Mouse (Mus musculus) left cerebral cortex, adult 18-20 months (tissue): ENCODE data around the gene Fkbp3. TPM values are rescaled to one million over a fixed set of nuclear protein-coding genes. Genes with fewer than 3 reads are reported as not detected.

Experiments
- DNase-seq, 2 experiments: peaks; one replicate each; pipeline ENCODE4 v3.0.0; 2021 to 2022; ENCODE audit warnings: low spot score in 2 of 2, mixed read lengths in 1 of 2
- total RNA-seq, 2 experiments: library from RNA; stranded (reverse); gene quantifications; 2 replicates each; pipeline ENCODE4 v1.2.3; 2021

Gene Fkbp3
- total RNA-seq, 2 experiments from 2014 or later: 173 to 174 TPM

DNA sequence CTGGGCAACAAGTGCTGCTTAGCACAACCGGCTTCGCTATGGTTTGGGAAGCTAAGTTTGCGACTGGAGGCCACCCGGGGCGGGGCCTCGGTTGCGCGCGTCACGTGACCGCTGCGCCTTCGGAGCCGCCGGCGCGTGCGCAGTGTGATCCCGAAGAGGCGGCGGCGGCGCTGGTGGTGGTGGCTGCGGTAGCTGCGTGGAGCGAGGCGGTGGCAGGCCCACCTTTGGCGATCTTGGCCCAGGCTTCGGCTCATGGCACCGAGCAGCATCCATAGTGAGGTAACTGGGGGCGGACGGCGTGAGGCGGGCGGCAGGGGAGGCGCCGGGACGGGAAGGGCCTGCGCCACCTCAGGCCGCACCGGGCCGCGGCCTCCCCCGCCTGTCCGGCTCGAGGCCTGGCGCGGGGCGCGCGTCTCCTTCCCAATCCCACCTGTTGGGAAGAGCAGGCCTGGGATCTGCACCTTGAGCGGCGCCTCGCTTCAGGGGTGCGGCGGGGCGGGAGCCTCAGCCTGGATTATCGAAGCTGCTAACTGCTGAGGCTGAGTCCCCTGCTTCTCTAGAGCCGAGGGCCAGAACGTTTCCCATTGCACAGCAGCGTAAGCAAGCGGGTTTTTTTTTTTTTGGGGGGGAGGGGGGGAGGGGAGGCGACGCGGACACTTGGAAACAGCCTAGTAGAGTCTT, 37.5 kb downstream of the Fkbp3 start, which contains the start of gene Prpf39:
Gene Prpf39, plus strand, starts transcription at position 144 of the 681 bp plus-strand sequence.
- peak; percentile 89 to 93 for DNase-seq

DNA sequence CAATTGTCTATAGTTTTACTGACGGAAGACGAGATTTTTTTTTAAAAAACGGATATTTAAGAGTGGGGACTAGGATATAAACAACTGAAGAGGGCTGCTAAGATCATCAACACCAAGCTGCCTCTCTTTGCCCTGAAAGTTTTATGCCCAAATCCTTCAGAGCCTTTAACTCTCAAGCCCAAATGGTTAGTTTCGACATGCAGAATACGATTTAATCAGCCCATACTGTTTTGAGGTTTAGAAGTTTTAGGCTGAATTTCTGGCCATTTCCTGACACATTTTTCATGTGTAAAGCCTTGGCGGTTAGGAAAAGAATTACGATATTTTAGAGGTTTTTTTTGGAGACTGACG, 38.0 kb downstream of the Fkbp3 start:
- no peak for DNase-seq

DNA sequence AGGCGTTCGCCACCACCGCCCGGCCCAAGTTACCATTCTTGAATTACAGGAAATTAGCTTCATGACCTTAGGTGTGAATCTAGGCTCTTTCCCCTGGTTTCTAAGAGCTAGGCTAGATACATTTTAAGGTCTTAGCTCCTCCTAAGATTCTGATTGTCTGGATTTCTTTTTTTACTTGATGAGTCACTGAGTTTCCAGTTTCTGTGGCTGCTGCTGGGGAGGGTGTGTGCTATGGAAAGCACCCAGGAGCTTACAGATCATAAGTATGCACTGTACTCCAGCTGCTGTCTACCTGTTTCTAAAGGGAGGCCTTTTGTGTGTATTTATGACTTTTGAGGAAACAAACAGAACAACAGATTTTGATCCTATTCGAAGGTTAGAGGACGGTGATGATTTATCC, 51.0 kb downstream of the Fkbp3 start:
- peak in 1 of 2 experiments; percentile 14 for DNase-seq

Other genes starting within 250 kb of the Fkbp3 start
- gene Gm527, start 156.1 kb downstream of the Fkbp3 start, total RNA-seq: 10 to 100 TPM; 17.3 to 18.6 TPM
- 10 to 100 TPM; 24.5 to 26.6 TPM for gene Klhl28, start 108.5 kb downstream of the Fkbp3 start, total RNA-seq
- gene Togaram1, start 108.2 kb downstream of the Fkbp3 start, total RNA-seq: 10 to 100 TPM; 54.3 to 57.4 TPM
- gene Prpf39, start 37.7 kb downstream of the Fkbp3 start, total RNA-seq: 10 to 100 TPM; 37.0 to 38.1 TPM
- gene Fancm, start 1.6 kb upstream of the Fkbp3 start, total RNA-seq: 10 to 100 TPM; 12.7 to 14.2 TPM
- gene Mis18bp1, start 98.6 kb upstream of the Fkbp3 start, total RNA-seq: under 1 TPM; 0.21 to 0.51 TPM
- not detected for gene Wdr20rt, start 151.5 kb upstream of the Fkbp3 start, total RNA-seq